Mouse (Mus musculus) ES-Bruce4 (cell line): ENCODE measurements around the gene Ttll5.

Experiments used
- CTCF ChIP-seq: IDR thresholded peaks from one replicate; pipeline ENCODE4 v1.8.1; 2011; ENCODE audit warnings: low read depth, low read length
- EP300 ChIP-seq: IDR thresholded peaks from 2 replicates; pipeline ENCODE4 v1.6.1; 2011; ENCODE audit warnings: low read depth, low read length; ENCODE audit not compliant: insufficient read depth
- POLR2A ChIP-seq: IDR thresholded peaks from one replicate; pipeline ENCODE4 v1.8.1; 2011; ENCODE audit warnings: low read length; ENCODE audit not compliant: insufficient read depth

DNA sequence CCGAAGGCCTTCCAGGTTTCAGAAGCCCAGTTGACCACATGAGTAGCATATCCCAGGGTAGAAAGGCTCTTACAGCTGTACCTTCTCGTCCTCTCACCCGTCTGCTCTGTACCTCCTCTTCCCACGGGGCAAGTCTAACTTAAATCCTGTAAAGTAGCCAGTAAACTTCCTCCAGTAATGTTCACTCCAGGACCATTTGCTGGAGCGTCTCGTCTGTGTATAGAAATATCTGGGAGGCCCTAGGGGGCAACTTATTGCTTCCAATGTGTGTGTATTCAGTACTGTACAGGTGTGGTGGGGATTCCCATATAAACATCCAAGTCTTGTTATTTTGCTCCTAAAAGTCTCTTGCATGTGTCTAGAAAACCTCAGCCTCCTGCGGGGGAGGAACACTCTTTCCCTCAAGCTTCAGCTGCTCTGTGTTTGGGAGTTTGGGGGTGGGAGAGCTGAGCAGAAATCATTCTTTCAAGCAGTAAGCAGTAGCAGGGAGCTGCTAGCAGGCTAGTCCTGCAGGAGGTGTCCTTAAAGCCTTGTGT lies 176.7 kb downstream of the Ttll5 start:
- TF ChIP-seq CTCF: no peak
- TF ChIP-seq POLR2A: no peak
- no peak for TF ChIP-seq EP300
